Mouse (Mus musculus): ENCODE data around the gene Gpr88. TPM values are rescaled to one million over a fixed set of nuclear protein-coding genes. Genes with fewer than 3 reads are reported as not detected.

The Gpr88 gene
- total RNA-seq, 2 experiments from 2014 or later: 0.12 to 0.23 TPM

Other genes with a start within 250 kb of the Gpr88 start
- 10 to 100 TPM; 10.2 to 11.4 TPM for gene Slc30a7, start 246.1 kb downstream of the Gpr88 start, total RNA-seq (2021)
- 10 to 100 TPM; 14.0 to 17.4 TPM for gene Extl2, start 246.0 kb downstream of the Gpr88 start, total RNA-seq (2021)
- 10 to 100 TPM; 16.7 to 23.8 TPM for gene Vcam1, start 123.8 kb downstream of the Gpr88 start, total RNA-seq (2021)
- 1 to 10 TPM; 2.6 to 3.9 TPM for gene Cdc14a, start 170.5 kb upstream of the Gpr88 start, total RNA-seq (2021)